8 mouse cellular contexts compared by ENCODE assay signal in the genomic region with DNA sequence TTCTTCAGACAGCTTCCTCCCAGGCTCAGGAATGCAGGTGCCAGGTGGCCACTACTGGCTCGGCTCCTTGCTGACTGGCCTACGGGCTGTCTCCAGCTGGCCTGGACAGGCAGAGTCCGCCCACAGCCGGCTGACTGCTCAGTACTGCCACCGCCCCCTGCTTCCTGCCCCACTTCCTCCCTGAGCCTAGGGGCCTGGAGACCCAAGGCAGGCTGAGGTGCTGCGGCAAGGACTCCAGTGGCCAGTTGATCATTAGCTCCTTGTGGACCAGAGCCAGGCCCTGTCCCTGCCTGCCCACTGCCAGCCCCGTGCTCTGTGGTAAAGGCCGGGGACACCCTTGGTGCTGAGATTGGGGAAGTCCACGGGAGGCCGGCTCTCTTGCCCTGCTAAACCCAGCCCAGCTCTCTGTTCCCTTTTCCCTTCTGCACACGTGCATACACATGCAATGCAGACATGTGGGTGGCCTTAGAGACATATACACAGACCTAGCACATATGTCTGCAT. TPM values are rescaled to one million over a fixed set of nuclear protein-coding genes. Genes with fewer than 3 reads are reported as not detected.
DNase-seq lines count a peak whose midpoint lies in the region; ATAC-seq and TF ChIP-seq lines count a peak whose summit lies in the region.
"Had no signal": no experiment of that assay in that cellular context is flagged by ENCODE, and none has a peak within 500 bp of the region (broad histone marks: within the 10 kb centered on the region; RNA-seq: fewer than 3 reads in every experiment).

No protein-coding gene starts in this region.

- peak; percentile 70 to 74 for DNase-seq in cerebellum, adult 18-20 months
- DNase-seq in gastrocnemius, adult 2 months, result peak; percentile 68
- DNase-seq in left cerebral cortex, adult 2 months (ENCODE audit: extremely low spot score in 1 of 2, low spot score in 2 of 2), result peak; percentile 31 to 60
- peak; percentile 91 for DNase-seq in lung, postnatal 36 days
- peak; percentile 45 for DNase-seq in spleen, adult 12 weeks (ENCODE audit: low spot score)

- H3K4me2 ChIP-seq in hindbrain, embryonic 15.5 days, result no peak overlapping the region
- H3K4me2 ChIP-seq: midbrain, embryonic 12.5 days had no signal

- no peak for TF ChIP-seq CTCF in gastrocnemius, adult 2 months (IDR thresholded peaks at IDR 0.05)
- TF ChIP-seq CTCF in left cerebral cortex, adult 2 months (IDR thresholded peaks at IDR 0.05), result no peak

- no peak overlapping the region for H3K9ac ChIP-seq in hindbrain, embryonic 15.5 days
- H3K9ac ChIP-seq: midbrain, embryonic 12.5 days had no signal

- intact Hi-C loops in gastrocnemius, adult 2 months (cut with DNase I), result no loop called here
- intact Hi-C loops in left cerebral cortex, adult 2 months (cut with DNase I), result no loop called here

- peak overlapping the region; percentile 69 for H3K4me3 ChIP-seq in gastrocnemius, adult 2 months
- no peak overlapping the region for H3K4me3 ChIP-seq in hindbrain, embryonic 15.5 days
- H3K4me3 ChIP-seq in left cerebral cortex, adult 2 months, result peak overlapping the region; percentile 31
- H3K4me3 ChIP-seq: midbrain, embryonic 12.5 days had no signal

- H3K36me3 ChIP-seq in hindbrain, embryonic 15.5 days, result no peaks in the 10 kb centered on the region
- H3K36me3 ChIP-seq: midbrain, embryonic 12.5 days had no signal

- H3K4me1 ChIP-seq in hindbrain, embryonic 15.5 days (replicated peaks), result no peaks in the 10 kb centered on the region
- H3K4me1 ChIP-seq: midbrain, embryonic 12.5 days had no signal

- no peaks in the 10 kb centered on the region for H3K27me3 ChIP-seq in hindbrain, embryonic 15.5 days
- H3K27me3 ChIP-seq: midbrain, embryonic 12.5 days had no signal

- peak; percentile 87 for ATAC-seq in activated CD4-positive, CD25-positive, alpha-beta regulatory T cell, adult 4 months
- no peak; the same call in 1 of the 2 replicates for ATAC-seq in hindbrain, embryonic 15.5 days (ENCODE audit: low FRiP score, low read depth)

- 61% methylated on average over 11 of the region's 11 CpGs for WGBS in hindbrain, embryonic 15.5 days

- H3K27ac ChIP-seq in gastrocnemius, adult 2 months, result peak overlapping the region; percentile 80
- 0 out of 2 replicates have a peak overlapping the region, but pooled peaks have one; percentile 36 for H3K27ac ChIP-seq in hindbrain, embryonic 15.5 days (replicated peaks)
- peak overlapping the region; percentile 81 for H3K27ac ChIP-seq in left cerebral cortex, adult 2 months
- H3K27ac ChIP-seq: midbrain, embryonic 12.5 days had no signal

- no peaks in the 10 kb centered on the region for H3K9me3 ChIP-seq in hindbrain, embryonic 15.5 days
- H3K9me3 ChIP-seq: midbrain, embryonic 12.5 days had no signal

RNA-seq across cellular contexts. Expression of gene Sh3tc1, which starts 10.8 kb away (rescaled TPM):
- polyA plus RNA-seq in activated CD4-positive, CD25-positive, alpha-beta regulatory T cell, adult 4 months (2017; shearing (Covaris generic)), result 1 to 10 TPM; 2.1 to 2.5 TPM
- 1 to 10 TPM; 2.2 to 2.4 TPM for total RNA-seq in gastrocnemius, adult 2 months (2021)
- polyA plus RNA-seq in hindbrain, embryonic 15.5 days (2015; fragmentation: Nextera tagmentation; extraction: Ambion mirVana), result 2.9 and 3.8 TPM in 2 replicates
- total RNA-seq in left cerebral cortex, adult 2 months (2021), result 1 to 10 TPM; 2.4 to 4.3 TPM

RNA-seq across cellular contexts. Expression of gene Ablim2, which starts 28.7 kb away (rescaled TPM):
- 1 to 10 TPM; 1.5 to 1.9 TPM for polyA plus RNA-seq in activated CD4-positive, CD25-positive, alpha-beta regulatory T cell, adult 4 months (2017; shearing (Covaris generic))
- 10 to 100 TPM; 40.7 to 42.5 TPM for total RNA-seq in gastrocnemius, adult 2 months (2021)
- polyA plus RNA-seq in hindbrain, embryonic 15.5 days (2015; fragmentation: Nextera tagmentation; extraction: Ambion mirVana), result 29.3 and 32.6 TPM in 2 replicates
- total RNA-seq in left cerebral cortex, adult 2 months (2021), result 100 to 1,000 TPM; 191 to 208 TPM

RNA-seq across cellular contexts. Expression of gene Htra3, which starts 49.4 kb away (rescaled TPM):
- polyA plus RNA-seq in activated CD4-positive, CD25-positive, alpha-beta regulatory T cell, adult 4 months (2017; shearing (Covaris generic)), result not detected
- 10 to 100 TPM; 40.1 to 52.2 TPM for total RNA-seq in gastrocnemius, adult 2 months (2021)
- 15.8 and 19.3 TPM in 2 replicates for polyA plus RNA-seq in hindbrain, embryonic 15.5 days (2015; fragmentation: Nextera tagmentation; extraction: Ambion mirVana)
- 1 to 10 TPM; 5.9 TPM for total RNA-seq in left cerebral cortex, adult 2 months (2021)

Comparison
In these comparisons a context has a peak if more than half of its experiments do, and no peak if none do; other contexts are left out.
1. RNA of gene Ablim2, which starts 28.7 kb away (total RNA-seq): 191 to 208 TPM in left cerebral cortex, adult 2 months; 40.7 to 42.5 TPM in gastrocnemius, adult 2 months; every median in the first group is over 4 times any median in the second.
2. RNA of gene Htra3, which starts 49.4 kb away (total RNA-seq): 40.1 to 52.2 TPM in gastrocnemius, adult 2 months; 5.9 TPM in left cerebral cortex, adult 2 months; every median in the first group is over 4 times any median in the second.
3. Peak in every context shown above with its lines, with median percentiles within 50 percentile points of each other: DNase-seq and H3K27ac ChIP-seq.